Mouse (Mus musculus) adipocyte (in vitro differentiated cells): Measurements from ENCODE around the gene Urb1.
"Not testable (repeated sequence)": the region's sequence is repeated elsewhere in the genome, so short reads cannot be mapped to it uniquely, and the experiment has no call there.

Experiments
- DNase-seq: peaks from one replicate; pipeline ENCODE4 v3.0.0-alpha.2; 2016; ENCODE audit warnings: low spot score

The Urb1 gene

GRCm38 (mm10) chr16:90809975-90810715 is at the start of gene Urb1:
Urb1 (minus strand) TSS chr16:90810413.
- DNase-seq = peak; percentile 100

DNA sequence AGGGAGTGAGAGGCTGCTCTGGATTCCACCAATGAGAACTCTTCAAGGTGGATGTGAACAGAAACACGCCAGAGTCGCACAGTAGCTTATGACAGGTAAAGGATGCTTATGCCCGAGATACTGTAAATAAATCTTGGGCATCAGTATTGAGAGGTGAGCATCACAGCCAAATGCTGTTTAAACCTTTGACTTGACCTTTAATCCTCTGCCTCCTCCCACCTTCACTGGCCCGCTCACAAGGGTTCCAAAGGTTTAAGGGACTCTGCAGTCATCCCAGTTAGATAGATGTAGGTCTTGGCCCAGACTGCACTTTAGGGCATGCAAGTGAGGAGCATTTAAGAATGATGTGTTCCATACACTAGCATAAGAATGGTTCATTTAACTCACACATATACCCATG is 48.0 kb upstream of the Urb1 start:
- DNase-seq = no peak

DNA sequence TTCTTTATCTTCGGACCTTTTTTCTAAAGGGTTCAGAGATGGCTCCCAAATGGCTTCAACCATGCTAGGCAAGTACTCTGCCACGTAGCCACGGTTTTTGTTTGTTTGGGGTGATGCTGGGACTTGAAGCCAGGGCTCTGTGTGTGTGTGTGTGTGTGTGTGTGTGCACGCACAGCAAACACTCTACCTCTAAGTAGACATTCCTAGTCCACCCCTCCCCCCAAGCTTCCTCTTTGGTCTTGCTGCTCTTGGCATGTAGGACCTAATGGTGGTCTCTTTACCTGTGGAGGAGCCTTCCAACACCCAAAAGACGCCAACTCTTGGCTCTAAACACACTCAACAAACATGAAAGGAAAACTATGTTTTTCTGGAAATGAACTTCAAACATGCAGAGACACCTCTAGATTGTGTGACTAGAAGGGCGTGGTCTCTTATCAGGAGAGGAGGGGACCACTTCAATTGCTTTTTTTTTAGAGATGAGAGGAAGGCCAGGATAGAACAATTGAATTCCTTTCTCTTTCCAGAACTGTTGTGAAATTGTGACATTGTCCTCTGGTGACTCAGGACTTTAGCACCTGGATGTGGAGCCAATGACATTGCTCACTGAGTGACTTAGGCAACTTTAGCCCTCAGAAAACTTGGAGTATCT is 46.5 kb upstream of the Urb1 start:
- DNase-seq = no peak

GRCm38 (mm10) chr16:90851621-90852334 is 41.6 kb upstream of the Urb1 start:
- no peak for DNase-seq

DNA sequence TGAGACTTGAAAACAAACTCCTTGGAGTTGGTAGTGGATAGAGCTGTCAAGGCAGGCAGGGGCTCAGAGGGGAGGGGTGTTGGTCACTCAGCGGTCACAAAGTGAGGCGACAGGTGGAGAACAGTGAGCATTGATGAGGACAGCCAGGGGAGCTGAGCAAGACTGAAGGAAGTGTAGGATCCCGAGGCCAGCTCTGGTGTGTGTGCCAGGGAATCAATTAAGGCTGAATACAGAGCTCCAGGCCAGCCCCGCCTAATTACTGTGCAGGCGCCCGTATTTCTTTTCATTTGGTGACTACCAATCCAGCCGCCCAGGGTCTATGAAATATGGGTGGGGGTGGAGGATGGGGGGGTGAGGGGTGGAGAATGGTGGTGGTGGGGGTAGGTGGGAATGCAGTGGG is 40.7 kb upstream of the Urb1 start:
- DNase-seq = no peak

DNA sequence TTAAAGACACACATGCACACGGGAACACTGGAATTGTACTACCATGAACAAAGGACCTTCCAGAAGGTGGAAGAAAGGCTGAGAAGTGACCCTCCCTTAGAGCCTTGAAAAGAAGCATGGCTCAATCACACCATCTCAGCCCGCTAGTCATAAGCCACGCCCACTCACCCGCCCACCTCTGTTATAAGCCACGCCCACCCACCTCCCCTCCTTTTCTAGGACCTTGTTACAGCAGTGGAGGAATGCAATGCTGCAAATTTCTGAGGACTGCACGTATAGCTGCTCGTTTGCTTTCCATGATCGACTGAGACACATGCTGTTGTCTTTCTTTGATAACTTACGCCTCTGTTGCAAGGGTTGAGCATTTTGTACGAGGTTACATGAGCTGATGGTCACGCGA is 39.0 kb upstream of the Urb1 start:
- DNase-seq = no peak

GRCm38 (mm10) chr16:90848697-90849096 is 38.5 kb upstream of the Urb1 start:
- no peak for DNase-seq

- no peak for DNase-seq
These were observed 35.4 kb upstream of the Urb1 start for GRCm38 (mm10) chr16:90845591-90845990.

DNA sequence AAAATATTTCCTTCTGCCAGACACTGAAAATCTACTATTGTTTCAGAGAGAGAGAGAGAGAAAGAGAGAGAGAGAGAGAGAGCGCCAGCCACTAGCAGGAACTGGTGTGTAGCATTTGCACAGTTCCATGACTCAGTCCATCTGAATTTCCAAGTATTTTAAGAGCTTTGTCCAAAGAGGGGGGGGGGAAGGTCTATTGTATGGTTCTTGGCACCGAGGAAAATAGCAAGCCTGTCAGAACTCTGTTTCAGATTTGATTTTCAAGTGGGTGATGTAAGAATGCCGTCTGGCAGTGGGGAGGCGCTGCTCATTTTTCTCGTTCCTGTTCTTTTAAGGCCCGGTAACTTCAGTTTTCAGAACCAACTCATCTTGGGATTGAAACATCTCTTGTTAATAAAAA is 34.8 kb upstream of the Urb1 start:
- no peak for DNase-seq

DNA sequence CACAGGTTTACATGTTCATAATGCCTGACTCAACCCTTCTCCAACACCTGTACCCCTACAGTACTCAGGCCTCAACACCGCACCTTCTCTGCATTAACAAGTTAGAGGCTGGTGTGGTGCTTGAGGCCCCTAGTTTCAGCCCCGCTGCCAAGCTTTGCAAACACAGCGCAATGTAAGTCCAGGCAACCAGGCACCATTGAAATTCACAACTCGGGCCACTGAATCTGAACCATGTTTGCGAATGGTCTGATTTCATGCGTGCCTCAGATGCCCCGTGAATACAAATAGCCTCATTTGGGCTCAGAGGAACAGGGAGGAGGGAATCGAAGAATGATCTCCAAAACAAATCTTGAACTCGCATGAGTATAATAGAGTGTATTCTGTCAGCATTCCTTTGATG is 32.0 kb upstream of the Urb1 start:
- no peak for DNase-seq

GRCm38 (mm10) chr16:90837431-90837830 is 27.2 kb upstream of the Urb1 start:
- no peak for DNase-seq

- DNase-seq = peak; percentile 62
These were observed 23.0 kb upstream of the Urb1 start for GRCm38 (mm10) chr16:90833041-90833791.

GRCm38 (mm10) chr16:90832495-90832894 is 22.3 kb upstream of the Urb1 start:
- DNase-seq = peak; percentile 78

DNA sequence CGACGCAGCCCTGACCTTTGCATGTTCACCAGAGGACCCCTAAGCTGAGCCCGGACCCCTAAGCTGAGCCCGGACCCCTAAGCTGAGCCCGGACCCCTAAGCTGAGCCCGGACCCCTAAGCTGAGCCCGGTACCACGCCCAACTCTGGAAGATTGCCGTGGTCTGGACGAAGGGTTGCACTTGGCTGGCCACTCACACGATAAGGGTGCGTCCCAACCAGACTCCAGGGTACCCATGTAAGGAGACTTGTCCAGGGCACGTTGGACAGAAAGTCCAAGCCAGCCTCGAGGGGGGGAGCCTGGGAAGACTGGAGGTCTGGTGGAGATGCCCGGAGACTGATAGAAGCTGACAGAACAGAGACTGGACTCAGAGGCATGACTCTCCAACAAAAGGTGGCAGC is 21.5 kb upstream of the Urb1 start:
- DNase-seq = no peak

DNA sequence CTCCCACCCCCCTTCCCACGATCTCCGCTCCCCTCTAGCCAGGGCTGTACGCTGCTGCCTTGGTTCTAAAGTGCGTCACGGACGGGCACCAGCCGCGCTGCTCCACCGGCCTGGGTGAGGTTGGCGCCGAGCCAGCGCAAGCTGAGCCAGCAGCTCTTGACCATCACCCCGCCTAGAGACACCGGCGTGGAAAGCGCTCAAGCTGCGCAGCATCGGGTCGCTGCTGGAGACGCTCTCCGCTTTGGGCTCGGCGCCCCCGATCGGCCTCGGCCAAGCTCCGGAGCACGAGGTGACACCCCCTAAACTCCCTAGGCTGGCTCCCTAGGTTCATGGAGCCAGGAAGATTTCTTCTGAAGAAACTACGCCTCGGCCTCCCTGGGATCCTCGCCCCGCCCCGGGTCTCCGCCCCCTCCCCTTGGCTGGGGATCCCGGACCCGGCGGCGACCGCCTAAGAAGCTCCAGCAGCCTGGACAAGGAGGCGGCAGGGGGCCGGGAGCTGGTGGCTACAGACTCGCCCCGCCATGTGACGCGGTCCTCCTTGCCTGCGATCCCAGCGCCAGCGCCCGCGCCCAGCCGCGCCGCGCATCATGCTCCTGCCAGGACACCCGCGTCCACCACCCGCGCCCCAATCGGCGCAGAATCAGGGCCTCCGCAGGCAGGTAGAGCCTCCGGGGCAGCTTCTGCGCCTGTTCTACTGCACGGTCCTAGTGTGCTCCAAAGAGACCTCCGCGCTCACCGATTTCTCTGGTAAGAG is 20.6 kb upstream of the Urb1 start:
- DNase-seq = peak; percentile 50

DNA sequence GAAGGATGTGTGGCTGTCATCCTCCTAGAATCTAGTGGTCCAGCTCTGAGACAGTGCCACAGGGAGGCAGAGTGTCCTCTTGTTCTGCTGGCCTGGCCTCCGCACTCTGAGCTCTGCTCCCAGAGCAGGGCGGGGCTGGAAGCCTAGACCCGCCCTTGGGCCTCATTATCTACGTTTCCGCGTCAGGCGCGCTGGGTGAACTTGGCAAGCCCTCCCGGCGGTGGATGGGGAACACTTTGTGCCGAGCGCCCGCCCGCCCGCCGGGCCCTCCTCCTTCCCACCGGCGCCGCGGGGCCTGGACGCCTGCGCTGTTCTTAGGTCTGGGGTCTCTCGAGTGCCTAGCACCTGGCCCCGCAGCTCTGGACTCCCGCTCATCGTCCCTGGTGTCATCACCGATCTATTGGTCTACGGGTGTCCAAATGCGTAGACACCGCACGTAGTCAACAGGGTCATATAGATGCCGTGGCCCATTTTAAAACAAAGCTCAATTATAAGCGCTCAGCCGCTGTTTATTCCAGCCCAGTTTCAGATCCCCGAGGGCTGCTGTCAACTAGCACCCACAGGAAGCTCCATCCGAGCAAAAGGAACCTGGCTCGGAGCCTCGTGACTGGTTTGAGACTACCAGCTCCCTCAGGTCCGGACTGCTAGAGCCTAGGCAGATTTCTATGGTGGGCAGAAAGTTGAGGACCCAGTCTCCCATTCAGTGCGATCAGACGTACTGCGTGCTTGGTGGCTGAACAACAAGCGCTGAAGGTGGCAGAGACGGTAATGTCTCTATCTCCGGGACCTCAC is 19.9 kb upstream of the Urb1 start:
- peak; percentile 63 for DNase-seq

DNA sequence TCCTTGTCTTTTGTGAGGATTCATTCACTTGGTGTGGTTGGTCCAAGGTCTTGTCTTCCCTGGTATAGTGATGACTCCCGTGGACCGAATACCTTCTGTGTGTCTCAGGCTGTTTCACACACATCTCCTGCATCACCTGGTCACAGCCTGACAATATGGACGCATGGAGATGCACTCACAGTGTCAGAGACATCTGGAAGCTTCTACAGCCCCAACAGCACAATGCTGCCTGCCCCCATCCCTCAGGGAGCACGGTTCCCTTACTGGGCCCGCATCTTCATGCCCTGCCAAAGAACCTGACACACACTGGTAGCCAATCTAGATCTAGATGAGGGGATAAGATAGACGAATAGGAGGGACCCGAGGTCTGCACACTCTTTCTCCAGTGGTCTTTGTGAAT is 18.9 kb upstream of the Urb1 start:
- no peak for DNase-seq

DNA sequence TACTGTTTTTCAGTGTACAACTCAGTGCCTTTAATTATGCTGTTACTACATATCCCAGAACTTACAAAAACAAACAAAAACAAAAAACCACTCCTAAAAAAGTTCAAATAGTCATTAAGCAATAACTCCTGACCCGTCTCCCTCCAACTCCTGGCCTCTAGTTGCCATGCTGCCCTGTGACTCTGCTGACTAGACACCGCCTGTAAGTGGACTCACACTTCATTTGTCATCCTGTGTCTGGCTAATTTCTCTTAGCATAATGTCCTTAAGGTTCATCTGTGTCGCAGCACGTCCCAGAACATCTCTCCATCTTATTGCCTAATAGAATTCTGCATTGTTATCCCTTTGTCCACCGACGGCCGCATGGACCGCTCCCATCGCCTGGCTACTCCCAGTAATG is 17.3 kb upstream of the Urb1 start:
- DNase-seq = peak; percentile 44

DNA sequence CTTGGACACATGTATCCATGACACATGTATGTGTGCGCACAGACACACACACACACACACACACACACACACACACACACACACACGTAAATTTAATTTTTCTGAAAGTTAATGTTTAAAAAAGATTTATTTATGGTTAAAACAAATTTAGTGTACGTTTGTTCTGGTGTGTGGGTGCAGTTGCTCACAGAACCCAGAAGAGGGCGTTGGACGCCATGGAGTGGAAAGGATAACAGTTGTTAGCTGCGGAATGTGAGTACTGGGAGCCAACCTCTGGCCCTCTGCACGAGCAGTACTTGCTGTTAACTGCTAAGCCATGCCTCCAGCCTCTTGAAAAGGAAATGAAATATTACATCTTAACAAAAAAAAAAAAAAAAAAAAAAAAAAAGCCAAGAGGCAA is 16.2 kb upstream of the Urb1 start, which contains the start of gene Eva1c:
TSS of gene Eva1c (plus strand) at position 263 of the 400 bp plus-strand sequence.
- no peak for DNase-seq

- no peak for DNase-seq
These were observed 15.8 kb upstream of the Urb1 start for GRCm38 (mm10) chr16:90826041-90826440.

DNA sequence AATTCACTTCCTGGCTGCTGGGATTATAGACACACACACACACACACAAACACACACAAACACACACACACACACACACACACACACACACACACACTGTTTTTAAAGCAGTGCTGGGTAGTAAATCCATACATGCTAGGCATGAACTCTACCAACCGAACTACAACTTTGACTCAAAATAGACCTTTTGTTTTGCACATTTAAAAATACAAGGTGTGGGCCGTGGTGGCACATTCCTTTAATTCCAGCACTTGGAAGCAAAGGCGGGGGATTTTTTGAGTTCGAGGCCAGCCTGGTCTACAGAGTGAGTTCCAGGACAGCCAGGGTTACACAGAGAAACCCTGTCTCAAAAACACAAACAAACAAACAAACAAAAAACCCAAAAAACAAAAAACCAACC is 13.8 kb upstream of the Urb1 start:
- not testable (repeated sequence) for DNase-seq
